ENCODE assay signal across 8 mouse cellular contexts in the genomic region with DNA sequence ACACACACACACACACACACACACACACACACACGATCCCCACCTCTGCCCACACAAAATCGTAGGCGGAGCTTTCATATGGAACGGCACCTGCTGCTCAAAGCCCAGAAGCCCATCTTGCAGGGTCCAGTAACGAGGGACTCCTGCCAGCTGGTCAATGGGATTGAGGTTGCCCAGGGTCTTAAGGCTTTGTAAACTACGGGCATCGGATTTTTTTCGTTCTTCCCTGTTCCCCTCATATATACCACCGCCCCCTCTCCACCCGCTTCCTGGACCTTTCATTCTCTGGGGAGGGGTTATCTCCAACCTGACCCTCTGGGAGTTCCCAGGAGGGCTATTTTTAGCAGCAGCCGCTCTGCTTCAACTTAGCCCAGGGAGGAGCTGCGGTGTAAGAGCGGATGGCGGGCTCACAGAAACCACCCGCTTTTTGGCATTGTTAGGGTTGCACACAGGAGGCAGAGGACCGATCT. TPM values are rescaled to one million over a fixed set of nuclear protein-coding genes. Genes with fewer than 3 reads are reported as not detected.
A peak's percentile ranks its signal among the peaks of the same experiment; 100 is the strongest.
DNase-seq lines count a peak whose midpoint lies in the region; ATAC-seq and TF ChIP-seq lines count a peak whose summit lies in the region.

No protein-coding gene starts in this region.

- H3K79me2 ChIP-seq in heart, adult 2 months (replicated peaks; ENCODE audit: control insufficient read depth, insufficient read depth, low read length): peaks cover 1% of the 10 kb centered on the region; the same call in 1 of the 2 replicates

- intact Hi-C loops in heart, adult 2 months (cut with DNase I): loop anchor here (1.0 to 5.0 kb wide), 3 partner anchors 111 to 359 kb away; partner anchors contain the start of gene Zfp326
- intact Hi-C loops in heart, postnatal 14 days (cut with DNase I): loop anchor here (1.0 to 5.0 kb wide), 3 partner anchors 111 to 354 kb away; no protein-coding TSS in a partner anchor

- peaks cover 14% of the 10 kb centered on the region for H3K36me3 ChIP-seq in heart, adult 2 months (ENCODE audit: control insufficient read depth, insufficient read depth, low read length)
- no peaks in the 10 kb centered on the region for H3K36me3 ChIP-seq in embryonic facial prominence, embryonic 12.5 days
- H3K36me3 ChIP-seq in intestine, embryonic 15.5 days: no peaks in the 10 kb centered on the region
- no peaks in the 10 kb centered on the region for H3K36me3 ChIP-seq in midbrain, embryonic 10.5 days

- TF ChIP-seq POLR2A in heart, adult 2 months (IDR thresholded peaks at IDR 0.05; ENCODE audit: insufficient read depth, low read depth, low read length): no peak

- no peak for TF ChIP-seq EP300 in heart, adult 2 months (IDR thresholded peaks at IDR 0.05; ENCODE audit: insufficient read depth, low read depth, low read length)

- H3K9me3 ChIP-seq in embryonic facial prominence, embryonic 12.5 days: no peaks in the 10 kb centered on the region
- no peaks in the 10 kb centered on the region for H3K9me3 ChIP-seq in intestine, embryonic 15.5 days
- H3K9me3 ChIP-seq in midbrain, embryonic 10.5 days (replicated peaks): no peaks in the 10 kb centered on the region

- peaks cover 11% of the 10 kb centered on the region for H3K4me1 ChIP-seq in heart, adult 2 months (ENCODE audit: control insufficient read depth, insufficient read depth, low read length)
- H3K4me1 ChIP-seq in embryonic facial prominence, embryonic 12.5 days: peaks cover 16% of the 10 kb centered on the region
- H3K4me1 ChIP-seq in intestine, embryonic 15.5 days (replicated peaks): peaks cover 10% of the 10 kb centered on the region; the same call in 1 of the 2 replicates
- H3K4me1 ChIP-seq in midbrain, embryonic 10.5 days: peaks cover 28% of the 10 kb centered on the region

- peak overlapping the region; percentile 97 for H3K27ac ChIP-seq in heart, adult 2 months
- peak overlapping the region; percentile 57; the same call in 1 of the 2 replicates for H3K27ac ChIP-seq in embryonic facial prominence, embryonic 12.5 days
- H3K27ac ChIP-seq in intestine, embryonic 15.5 days: peak overlapping the region; percentile 82
- H3K27ac ChIP-seq in midbrain, embryonic 10.5 days (replicated peaks): peak overlapping the region; percentile 92

- peak overlapping the region; percentile 97 for H3K4me3 ChIP-seq in heart, adult 2 months
- peak overlapping the region; percentile 71 for H3K4me3 ChIP-seq in embryonic facial prominence, embryonic 12.5 days
- peak overlapping the region; percentile 71 for H3K4me3 ChIP-seq in intestine, embryonic 15.5 days (replicated peaks)
- H3K4me3 ChIP-seq in midbrain, embryonic 10.5 days: peak overlapping the region; percentile 84

- peak overlapping the region; percentile 86 for H3K4me2 ChIP-seq in embryonic facial prominence, embryonic 12.5 days (replicated peaks)
- peak overlapping the region; percentile 97 for H3K4me2 ChIP-seq in intestine, embryonic 15.5 days (replicated peaks)

- ATAC-seq in embryonic facial prominence, embryonic 12.5 days (ENCODE audit: insufficient number of reproducible peaks, insufficient read depth, low FRiP score, low TSS enrichment): peak; percentile 36; the same call in 1 of the 2 replicates
- ATAC-seq in intestine, embryonic 15.5 days: peak; percentile 67

- H3K9ac ChIP-seq in heart, adult 2 months (ENCODE audit: low read depth, low read length): peak overlapping the region; percentile 99
- H3K9ac ChIP-seq in embryonic facial prominence, embryonic 12.5 days: peak overlapping the region; percentile 75
- H3K9ac ChIP-seq in intestine, embryonic 15.5 days: peak overlapping the region; percentile 59

- TF ChIP-seq CTCF in heart, adult 2 months (IDR thresholded peaks at IDR 0.05): no peak

- no peaks in the 10 kb centered on the region for H3K27me3 ChIP-seq in heart, adult 2 months (ENCODE audit: control insufficient read depth, insufficient read depth, low read length)
- no peaks in the 10 kb centered on the region for H3K27me3 ChIP-seq in embryonic facial prominence, embryonic 12.5 days
- no peaks in the 10 kb centered on the region for H3K27me3 ChIP-seq in intestine, embryonic 15.5 days (replicated peaks)
- H3K27me3 ChIP-seq in midbrain, embryonic 10.5 days (ENCODE audit: low read depth, poor library complexity, severe bottlenecking): peaks cover 16% of the 10 kb centered on the region

- no peak for DNase-seq in heart, adult 2 months
- DNase-seq in heart, postnatal 14 days: no peak
- DNase-seq in CD4-positive helper T cell, adult 2 months (ENCODE audit: low read depth, low spot score): peak; percentile 82
- DNase-seq in midbrain, embryonic 10.5 days (ENCODE audit: low spot score): no peak
- DNase-seq in testis, postnatal 14 days (ENCODE audit: low spot score): peak; percentile 15
- DNase-seq in adrenal gland, postnatal 14 days: no peak

- WGBS in heart, adult 2 months: under 1% methylated on average over 16 of the region's 16 CpGs
- whole genome bisulfite sequencing in embryonic facial prominence, embryonic 12.5 days: 3% methylated on average over 16 of the region's 16 CpGs
- 1% methylated on average over 16 of the region's 16 CpGs for WGBS in intestine, embryonic 15.5 days
- 1% methylated on average over 16 of the region's 16 CpGs for WGBS in midbrain, embryonic 10.5 days

RNA-seq across cellular contexts. Expression of gene Lrrc8c, which starts 0.5 kb away (rescaled TPM):
- total RNA-seq in heart, adult 2 months (2021): 10 to 100 TPM; 19.7 to 35.5 TPM
- 23.5 and 37.5 TPM in 2 replicates for polyA plus RNA-seq in heart, adult 2 months (2012; rRNA removed)
- total RNA-seq in heart, postnatal 14 days (2021): 10 to 100 TPM; 45.8 to 51.7 TPM
- 13.2 TPM in 2 replicates for polyA plus RNA-seq in embryonic facial prominence, embryonic 12.5 days (2016; fragmentation: Nextera tagmentation; extraction: Ambion mirVana)
- 15.0 and 16.2 TPM in 2 replicates for polyA plus RNA-seq in intestine, embryonic 15.5 days (2015; fragmentation: Nextera tagmentation; extraction: Ambion mirVana)
- polyA plus RNA-seq in midbrain, embryonic 10.5 days (2016; fragmentation: Nextera tagmentation; extraction: Ambion mirVana): 13.4 and 13.9 TPM in 2 replicates
- total RNA-seq in adrenal gland, postnatal 14 days (2021): 31.1 and 33.7 TPM in 2 replicates

Comparison
In these comparisons a context has a peak if more than half of its experiments do, and no peak if none do; other contexts are left out.
1. DNase-seq: peak in CD4-positive helper T cell, adult 2 months (single experiment) and testis, postnatal 14 days (single experiment); none in heart, adult 2 months (0 of 2), heart, postnatal 14 days (0 of 2), midbrain, embryonic 10.5 days (single experiment) and adrenal gland, postnatal 14 days (single experiment).
2. Peak in every context shown above with its lines, with median percentiles within 50 percentile points of each other: H3K27ac ChIP-seq, H3K4me3 ChIP-seq and H3K9ac ChIP-seq.